Comparison of ENCODE assay signal across 12 mouse cellular contexts in genomic region chr13:55995255-55995654, GRCm38 (mm10).
"Had no signal": no experiment of that assay in that cellular context is flagged by ENCODE, and none has a peak within 500 bp of the region (broad histone marks: within the 10 kb centered on the region; RNA-seq: fewer than 3 reads in every experiment).

No protein-coding gene starts in this region.

- H3K36me3 ChIP-seq: limb, embryonic 15.5 days; liver, embryonic 12.5 days; lung, embryonic 15.5 days; midbrain, embryonic 15.5 days; neural tube, embryonic 12.5 days had no signal

- H3K4me3 ChIP-seq: limb, embryonic 15.5 days; liver, embryonic 12.5 days; lung, embryonic 15.5 days; megakaryocyte, embryonic 14.5 days; midbrain, embryonic 15.5 days; neural tube, embryonic 12.5 days had no signal

- H3K27ac ChIP-seq: limb, embryonic 15.5 days; liver, embryonic 12.5 days; lung, embryonic 15.5 days; macrophage; midbrain, embryonic 15.5 days; neural tube, embryonic 12.5 days; stomach, postnatal 0 days had no signal

- H3K9ac ChIP-seq: limb, embryonic 15.5 days; liver, embryonic 12.5 days; lung, embryonic 15.5 days; midbrain, embryonic 15.5 days; neural tube, embryonic 12.5 days had no signal

- DNase-seq: kidney, postnatal 25 days; lung, postnatal 14 days; thymus, postnatal 4 days had no signal

- H3K9me3 ChIP-seq: limb, embryonic 15.5 days; liver, embryonic 12.5 days; lung, embryonic 15.5 days; megakaryocyte, embryonic 14.5 days; midbrain, embryonic 15.5 days; neural tube, embryonic 12.5 days had no signal

- H3K4me2 ChIP-seq: limb, embryonic 15.5 days; liver, embryonic 12.5 days; lung, embryonic 15.5 days; midbrain, embryonic 11.5 days; midbrain, embryonic 15.5 days; neural tube, embryonic 12.5 days had no signal

- ATAC-seq: liver, embryonic 12.5 days; midbrain, embryonic 15.5 days had no signal

- H3K4me1 ChIP-seq: liver, embryonic 12.5 days; lung, embryonic 15.5 days; midbrain, embryonic 15.5 days; neural tube, embryonic 12.5 days had no signal

- H3K27me3 ChIP-seq: liver, embryonic 12.5 days; midbrain, embryonic 15.5 days; neural tube, embryonic 12.5 days had no signal
